Mouse (Mus musculus): Measurements from ENCODE around the gene Gimap9. TPM values are rescaled to one million over a fixed set of nuclear protein-coding genes. Genes with fewer than 3 reads are reported as not detected.

Gimap9 gene
- 0.51 and 1.0 TPM in 2 replicates for polyA plus RNA-seq (2012; rRNA removed)

GRCm38 (mm10) chr6:48675931-48676859, at the start of gene Gimap9:
TSS of gene Gimap9 (plus strand) at chr6:48676129.

DNA sequence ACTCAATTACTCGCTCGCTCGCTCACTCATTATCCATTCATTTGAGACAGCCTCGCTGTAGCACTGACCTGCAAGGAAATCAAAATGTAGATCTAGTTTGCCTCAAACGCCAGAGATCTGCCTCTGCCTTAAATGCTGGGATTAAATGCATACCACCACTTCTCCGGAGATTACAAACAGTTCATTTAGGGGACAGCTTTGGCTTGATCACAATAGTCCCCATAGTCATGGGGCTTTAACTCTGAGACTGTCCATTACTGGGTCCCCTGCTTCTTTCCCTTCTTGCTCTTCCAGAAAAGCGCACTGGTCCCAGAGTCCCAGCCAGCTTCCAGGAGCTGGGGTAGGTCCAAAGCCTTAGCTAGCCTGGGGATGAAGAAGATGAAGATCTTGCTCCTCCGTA, 49.5 kb upstream of the Gimap9 start, which contains the start of gene AI854703:
Gene AI854703 (plus strand): TSS at position 301 of the 400 bp plus-strand sequence.

DNA sequence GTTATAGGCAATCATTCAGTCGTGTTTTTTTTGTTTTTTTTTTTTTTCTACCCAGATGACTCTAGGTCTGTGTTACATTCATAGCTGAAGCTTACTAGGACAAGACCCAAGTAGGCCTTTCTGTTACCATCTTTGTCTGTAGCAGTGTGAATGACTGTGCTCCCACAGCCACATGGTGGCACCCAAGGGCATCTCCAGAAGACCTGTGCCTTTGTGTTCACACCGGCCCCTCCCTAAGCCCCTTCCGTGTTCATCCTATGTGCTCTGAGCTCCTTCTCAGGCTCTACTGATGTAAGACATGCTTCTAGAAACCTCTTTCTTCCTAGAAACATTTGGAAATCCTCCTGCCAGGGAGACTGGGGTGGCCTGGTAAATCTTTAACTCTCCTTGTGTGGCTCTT, 28.9 kb upstream of the Gimap9 start, which contains the start of gene Gimap8:
Gene Gimap8 (plus strand): TSS at position 240 of the 400 bp plus-strand sequence.

DNA sequence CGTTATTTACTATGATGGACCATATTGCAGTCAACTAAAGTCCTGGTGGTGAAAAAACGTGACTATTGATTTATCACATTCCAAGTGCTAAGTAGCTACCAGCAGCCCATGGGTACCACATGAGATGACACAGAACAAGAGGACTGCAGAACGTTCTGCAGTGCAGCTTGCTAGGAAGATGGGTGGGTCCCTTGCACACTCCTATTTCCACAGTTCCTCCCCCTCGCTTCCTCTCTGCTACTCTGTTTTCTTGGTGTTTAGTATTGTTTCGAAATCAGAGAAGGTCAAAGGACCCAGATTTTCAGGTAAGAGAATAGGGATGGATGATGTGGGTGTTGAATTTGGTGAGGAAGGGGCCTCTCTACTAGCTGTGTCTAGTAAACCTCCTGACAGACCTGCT, 8.4 kb downstream of the Gimap9 start, which contains the start of gene Gimap4:
Gene Gimap4 (plus strand): TSS at position 231 of the 400 bp plus-strand sequence.

GRCm38 (mm10) chr6:48718455-48718854, 42.5 kb downstream of the Gimap9 start, which contains the start of the genes Gm28053 and Gimap7:
TSS of gene Gm28053 (plus strand) at chr6:48718607.
TSS of gene Gimap7 (plus strand) at chr6:48718621.

Other genes starting within 250 kb of the Gimap9 start
- gene Zfp467, start 230.3 kb upstream of the Gimap9 start, polyA plus RNA-seq (2012; rRNA removed) = 85.2 and 85.5 TPM in 2 replicates
- gene Sspo, start 227.9 kb upstream of the Gimap9 start, polyA plus RNA-seq (2012; rRNA removed) = 7.8 and 8.2 TPM in 2 replicates
- 93.6 and 186 TPM in 2 replicates for gene Atp6v0e2, start 138.5 kb upstream of the Gimap9 start, polyA plus RNA-seq (2012; rRNA removed)
- 26.5 and 31.4 TPM in 2 replicates for gene Lrrc61, start 121.3 kb upstream of the Gimap9 start, polyA plus RNA-seq (2012; rRNA removed)
- 217 TPM in 2 replicates for gene Rarres2, start 103.3 kb upstream of the Gimap9 start, polyA plus RNA-seq (2012; rRNA removed)
- not detected in 2 replicates for gene Gm45021, start 86.5 kb upstream of the Gimap9 start, polyA plus RNA-seq (2012; rRNA removed)
- gene Repin1, start 82.2 kb upstream of the Gimap9 start, polyA plus RNA-seq (2012; rRNA removed) = 147 and 149 TPM in 2 replicates
- 1.2 TPM in 1 of 2 replicates, not detected in the other for gene Gm44965, start 82.2 kb upstream of the Gimap9 start, polyA plus RNA-seq (2012; rRNA removed)
- 14.7 and 16.7 TPM in 2 replicates for gene Zfp775, start 74.1 kb upstream of the Gimap9 start, polyA plus RNA-seq (2012; rRNA removed)
- gene AI854703, start 49.4 kb upstream of the Gimap9 start, polyA plus RNA-seq (2012; rRNA removed) = 10.9 and 17.7 TPM in 2 replicates
- 1.4 and 1.5 TPM in 2 replicates for gene Gimap8, start 28.9 kb upstream of the Gimap9 start, polyA plus RNA-seq (2012; rRNA removed)
- gene Gimap4, start 8.4 kb downstream of the Gimap9 start, polyA plus RNA-seq (2012; rRNA removed) = 2.6 and 6.6 TPM in 2 replicates
- gene Gimap6, start 32.1 kb downstream of the Gimap9 start, polyA plus RNA-seq (2012; rRNA removed) = 3.9 and 4.3 TPM in 2 replicates
- gene Gm28053, start 42.5 kb downstream of the Gimap9 start, polyA plus RNA-seq (2012; rRNA removed) = 0.30 TPM in 1 of 2 replicates, not detected in the other
- gene Gimap7, start 42.5 kb downstream of the Gimap9 start, polyA plus RNA-seq (2012; rRNA removed) = 0.16 and 0.21 TPM in 2 replicates
- 7.0 and 8.6 TPM in 2 replicates for gene Gimap1, start 62.9 kb downstream of the Gimap9 start, polyA plus RNA-seq (2012; rRNA removed)
- gene Gimap5, start 70.1 kb downstream of the Gimap9 start, polyA plus RNA-seq (2012; rRNA removed) = 5.8 and 7.7 TPM in 2 replicates
- gene Gimap3, start 94.7 kb downstream of the Gimap9 start, polyA plus RNA-seq (2012; rRNA removed) = 1.3 and 1.7 TPM in 2 replicates
- gene Tmem176a, start 164.8 kb downstream of the Gimap9 start, polyA plus RNA-seq (2012; rRNA removed) = 183 and 196 TPM in 2 replicates
- gene Tmem176b, start 165.4 kb downstream of the Gimap9 start, polyA plus RNA-seq (2012; rRNA removed) = 431 and 645 TPM in 2 replicates
- 18.4 and 24.9 TPM in 2 replicates for gene Aoc1, start 196.8 kb downstream of the Gimap9 start, polyA plus RNA-seq (2012; rRNA removed)